Mouse (Mus musculus): ENCODE results near the gene Tmem45a2. TPM values are rescaled to one million over a fixed set of nuclear protein-coding genes. Genes with fewer than 3 reads are reported as not detected.

Gene Tmem45a2
- total and polyA plus RNA-seq, 3 experiments = not detected

DNA sequence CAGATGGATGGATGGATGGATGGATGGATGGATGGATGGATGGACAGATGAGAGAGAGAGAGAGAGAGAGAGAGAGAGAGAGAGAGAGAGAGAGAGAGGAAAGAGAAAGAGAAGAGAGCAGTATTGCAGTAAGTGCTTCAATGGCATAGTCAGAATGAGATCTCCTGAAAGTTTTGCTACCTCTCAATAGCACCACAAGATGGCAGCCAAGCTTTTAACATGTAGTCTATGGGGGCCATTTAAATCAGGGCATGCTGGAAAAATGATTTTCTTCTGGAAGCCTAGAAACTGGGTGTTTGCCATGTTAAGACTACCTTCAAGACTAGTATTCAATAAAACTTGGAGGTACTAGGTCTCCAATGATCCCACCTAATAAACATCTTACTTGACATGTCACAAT is 44.9 kb upstream of the Tmem45a2 start:
- TF ChIP-seq RAD21 (IDR thresholded peaks at IDR 0.05; ENCODE audit: low read depth, low read length) (peak; percentile 90), ZNF384 (IDR thresholded peaks at IDR 0.05; ENCODE audit: low read depth, low read length) (no peak), BHLHE40 (IDR thresholded peaks at IDR 0.05; ENCODE audit: low read depth, low read length) (no peak), MAFK (IDR thresholded peaks at IDR 0.05; ENCODE audit: insufficient replicate concordance, low read length) (no peak), SMC3 (IDR thresholded peaks at IDR 0.05; ENCODE audit: low read depth, low read length) (peak; percentile 86), ETS1 (conservative IDR thresholded peaks at IDR 0.05; ENCODE audit: low read depth, low read length) (no peak), USF1 (IDR thresholded peaks at IDR 0.05; ENCODE audit: low read depth, low read length) (no peak), NRF1 (IDR thresholded peaks at IDR 0.05; ENCODE audit: low read depth, low read length) (no peak), CTCF (conservative IDR thresholded peaks at IDR 0.05 in 1 of 2, IDR thresholded peaks at IDR 0.05 in 1 of 2; ENCODE audit: low read depth in 2 of 2, low read length in 2 of 2) (peak in 1 of 2 experiments; percentile 92; a peak in 2 of 4 replicates), MAZ (IDR thresholded peaks at IDR 0.05; ENCODE audit: low read depth, low read length) (0 out of 2 replicates have a peak, but pooled peaks have one; percentile 53)
- DNase-seq (ENCODE audit: extremely low read depth) = peak; percentile 61
- H3K4me2 ChIP-seq (ENCODE audit: insufficient read depth, low read depth, poor library complexity, severe bottlenecking) = no peak overlapping the region
- H3K27me3 ChIP-seq (replicated peaks) = peaks cover 20% of the 10 kb centered on the region
- no peak overlapping the region for H3K27ac ChIP-seq (ENCODE audit: insufficient read depth, low read depth)
- no peak overlapping the region for H3K9ac ChIP-seq (ENCODE audit: insufficient read depth, low read depth)
- H3K9me3 ChIP-seq (replicated peaks; ENCODE audit: low read length) = no peaks in the 10 kb centered on the region
- no peak overlapping the region for H3K4me3 ChIP-seq (replicated peaks in 1 of 3; ENCODE audit: low read depth in 2 of 3, low read length in 2 of 3, poor library complexity in 1 of 3)
- H3K36me3 ChIP-seq (replicated peaks in 1 of 2; ENCODE audit: control insufficient read depth in 1 of 2, insufficient read depth in 1 of 2, low read length in 1 of 2) = no peaks in the 10 kb centered on the region
- dilution Hi-C loops (cut with MboI; ENCODE audit: extremely low pct_ligation_motif_present, extremely low pct_unique_long_range_greater_than_20kb, low sequenced_read_pairs) = no loop called here
- peaks cover 2 to 5% of the 10 kb centered on the region in 2 experiments; a peak in 3 of 4 replicates for H3K4me1 ChIP-seq (ENCODE audit: control insufficient read depth in 1 of 2, insufficient read depth in 2 of 2)
- H3K79me2 ChIP-seq (replicated peaks; ENCODE audit: control insufficient read depth, extremely low read depth, insufficient read depth, poor library complexity, severe bottlenecking) = no peaks in the 10 kb centered on the region
- in situ Hi-C loops (cut with MboI; ENCODE audit: low pct_ligation_motif_present, low pct_unique_long_range_greater_than_20kb, low sequenced_read_pairs) = loop anchor here (25.0 kb wide), 1 partner anchor 271 kb away; no protein-coding TSS in a partner anchor

- Histone ChIP-seq H3K4me2 (ENCODE audit: insufficient read depth, low read depth, poor library complexity, severe bottlenecking) (no peak overlapping the region), H3K27ac (ENCODE audit: insufficient read depth, low read depth) (no peak overlapping the region), H3K9me3 (replicated peaks; ENCODE audit: low read length) (no peaks in the 10 kb centered on the region), H3K4me3 (replicated peaks in 1 of 3; ENCODE audit: low read depth in 2 of 3, low read length in 2 of 3, poor library complexity in 1 of 3) (no peak overlapping the region), H3K4me1 (ENCODE audit: control insufficient read depth in 1 of 2, insufficient read depth in 2 of 2) (no peaks in the 10 kb centered on the region), H3K27me3 (replicated peaks) (peaks cover 8% of the 10 kb centered on the region), H3K9ac (ENCODE audit: insufficient read depth, low read depth) (no peak overlapping the region), H3K36me3 (replicated peaks in 1 of 2; ENCODE audit: control insufficient read depth in 1 of 2, insufficient read depth in 1 of 2, low read length in 1 of 2) (no peaks in the 10 kb centered on the region), H3K79me2 (replicated peaks; ENCODE audit: control insufficient read depth, extremely low read depth, insufficient read depth, poor library complexity, severe bottlenecking) (no peaks in the 10 kb centered on the region)
- DNase-seq (ENCODE audit: extremely low read depth) = no peak
- in situ Hi-C loops (cut with MboI; ENCODE audit: low pct_ligation_motif_present, low pct_unique_long_range_greater_than_20kb, low sequenced_read_pairs) = loop anchor here (10.0 to 25.0 kb wide), 2 partner anchors 281 to 498 kb away; partner anchors contain the start of gene Cmss1
- dilution Hi-C loops (cut with MboI; ENCODE audit: extremely low pct_ligation_motif_present, extremely low pct_unique_long_range_greater_than_20kb, low sequenced_read_pairs) = no loop called here
- TF ChIP-seq ZMIZ1 (IDR thresholded peaks at IDR 0.05; ENCODE audit: low read depth, low read length) = no peak
- TF ChIP-seq EP300 (IDR thresholded peaks at IDR 0.05; ENCODE audit: low read length) = no peak
- no peak for TF ChIP-seq TBP (conservative IDR thresholded peaks at IDR 0.05; ENCODE audit: low read depth, low read length)
- TF ChIP-seq USF2 (conservative IDR thresholded peaks at IDR 0.05; ENCODE audit: low read depth, low read length) = no peak
- TF ChIP-seq MXI1 (IDR thresholded peaks at IDR 0.05; ENCODE audit: low read depth, low read length) = no peak
- TF ChIP-seq MAX (IDR thresholded peaks at IDR 0.05; ENCODE audit: low read length) = no peak
- no peak for TF ChIP-seq SMC3 (IDR thresholded peaks at IDR 0.05; ENCODE audit: low read depth, low read length)
- TF ChIP-seq ETS1 (conservative IDR thresholded peaks at IDR 0.05; ENCODE audit: low read depth, low read length) = no peak
- no peak for TF ChIP-seq ZNF384 (IDR thresholded peaks at IDR 0.05; ENCODE audit: low read depth, low read length)
- no peak for TF ChIP-seq POLR2A (IDR thresholded peaks at IDR 0.05; ENCODE audit: low read depth, low read length)
- TF ChIP-seq IRF4 (IDR thresholded peaks at IDR 0.05; ENCODE audit: low read depth, low read length) = no peak
- no peak for TF ChIP-seq SIN3A (IDR thresholded peaks at IDR 0.05; ENCODE audit: low read length)
- no peak for TF ChIP-seq BHLHE40 (IDR thresholded peaks at IDR 0.05; ENCODE audit: low read depth, low read length)
These were observed 35.2 kb upstream of the Tmem45a2 start for GRCm38 (mm10) chr16:57106185-57106960.
